Mouse (Mus musculus) spleen, embryonic (tissue): ENCODE measurements at regions not wholly inside any gene's neighbourhood (a gene's known extent, or its start where the extent isn't known, plus 50 kb on each side); places are given as distances from the start of the nearest gene placed in this dataset.
"Not testable (repeated sequence)": the region's sequence is repeated elsewhere in the genome, so short reads cannot be mapped to it uniquely, and the experiment has no call there.

ENCODE experiments used
- CTCF ChIA-PET: fragments of 350-600 bp; sonication (Branson Sonifier 250); formaldehyde crosslinking; loops from one replicate; lab custom pipeline; 2022; lab: Charles Lee

DNA sequence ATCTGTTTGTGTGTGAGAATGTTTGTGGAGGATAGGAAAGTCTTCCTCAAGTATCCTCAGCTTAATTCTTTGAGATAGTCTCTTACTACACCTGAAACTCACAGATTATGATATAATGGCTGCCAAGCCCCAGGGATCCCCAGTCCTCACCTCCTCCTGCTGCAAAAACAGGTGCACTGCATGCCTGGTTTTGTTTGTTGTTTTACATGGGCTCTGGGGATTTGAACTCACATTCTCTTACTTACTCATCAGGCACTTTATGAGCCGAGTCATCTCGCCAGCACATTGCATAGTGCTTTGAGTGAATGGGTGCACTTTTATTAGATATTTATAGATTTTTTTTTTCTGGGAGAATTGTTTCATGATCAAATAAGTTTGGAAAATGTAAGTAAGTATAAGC is 56.3 kb downstream of the Mterf1b start:
- CTCF ChIA-PET, result no interaction called here

DNA sequence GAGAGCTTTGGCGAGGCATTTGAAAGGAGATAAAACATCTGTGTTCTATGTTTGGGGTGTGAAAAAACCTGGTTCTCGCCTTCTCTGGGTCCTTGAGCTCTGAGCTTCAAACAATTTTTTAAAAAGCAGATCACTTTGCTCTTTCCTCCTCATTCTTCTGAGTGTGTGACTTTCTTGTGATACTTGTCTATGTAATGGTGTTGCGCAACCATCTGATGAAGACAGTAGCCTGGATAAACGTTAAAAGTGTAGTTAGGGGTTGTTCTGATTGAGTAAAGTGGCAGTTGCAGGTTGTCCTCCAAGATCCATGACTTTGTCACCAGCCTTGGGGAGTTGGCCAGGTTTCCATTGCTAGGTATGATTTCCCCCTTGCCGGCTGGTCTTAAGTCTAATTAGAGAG is 62.1 kb downstream of the Mterf1b start:
- CTCF ChIA-PET, result not testable (repeated sequence)

DNA sequence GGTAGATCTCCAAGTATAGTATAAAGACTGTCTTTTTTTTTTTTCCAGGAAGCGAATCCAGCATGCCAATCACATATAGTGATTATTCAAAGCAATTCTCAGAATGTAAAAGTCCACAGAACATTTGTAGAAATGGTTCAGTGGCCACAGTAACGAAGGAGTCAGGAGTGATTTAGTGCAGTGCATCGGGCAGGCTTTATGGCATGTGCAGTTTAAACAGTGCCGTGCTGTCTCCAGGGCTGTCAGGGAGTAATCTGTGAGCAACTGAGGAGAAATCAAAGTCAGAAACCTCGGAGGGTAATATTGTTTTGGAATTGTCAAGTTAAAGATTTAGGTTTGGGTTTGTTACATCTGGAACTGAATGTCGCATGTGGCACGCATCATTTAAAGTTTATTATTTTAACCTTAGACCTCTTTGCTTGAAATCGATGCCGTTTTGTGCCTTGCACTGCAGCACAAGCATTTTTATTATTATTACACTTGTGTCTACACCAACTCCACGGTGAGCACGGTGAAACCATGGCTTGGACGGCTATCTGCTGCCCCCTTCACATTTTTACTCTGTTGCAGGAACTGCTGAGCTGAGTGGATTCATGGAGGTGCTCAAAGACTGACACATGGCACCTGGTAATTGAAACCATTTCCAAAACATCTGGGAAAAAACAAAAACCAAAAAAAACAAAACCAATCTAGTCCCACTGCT is 65.0 kb downstream of the Mterf1b start:
- CTCF ChIA-PET, result no interaction called here

DNA sequence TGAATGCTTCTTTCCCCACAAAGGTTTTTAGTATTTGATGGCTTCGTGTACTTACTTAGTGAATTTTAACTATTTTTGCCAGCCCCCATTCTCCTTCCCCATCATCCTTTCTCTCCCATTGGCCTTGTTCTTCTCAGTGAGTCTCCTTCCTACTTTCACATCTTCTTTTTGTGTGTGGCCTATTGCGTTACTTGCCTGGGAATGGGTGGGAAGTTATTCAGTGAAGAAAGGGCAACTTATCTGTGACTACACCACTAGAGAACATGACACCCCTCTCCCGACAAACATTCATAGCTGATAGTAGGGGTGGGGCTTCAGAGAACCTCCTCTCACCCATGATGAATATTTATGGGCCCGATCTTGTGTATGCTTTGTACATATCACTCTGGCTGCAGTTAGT is 67.1 kb downstream of the Mterf1b start:
- CTCF ChIA-PET, result no interaction called here

DNA sequence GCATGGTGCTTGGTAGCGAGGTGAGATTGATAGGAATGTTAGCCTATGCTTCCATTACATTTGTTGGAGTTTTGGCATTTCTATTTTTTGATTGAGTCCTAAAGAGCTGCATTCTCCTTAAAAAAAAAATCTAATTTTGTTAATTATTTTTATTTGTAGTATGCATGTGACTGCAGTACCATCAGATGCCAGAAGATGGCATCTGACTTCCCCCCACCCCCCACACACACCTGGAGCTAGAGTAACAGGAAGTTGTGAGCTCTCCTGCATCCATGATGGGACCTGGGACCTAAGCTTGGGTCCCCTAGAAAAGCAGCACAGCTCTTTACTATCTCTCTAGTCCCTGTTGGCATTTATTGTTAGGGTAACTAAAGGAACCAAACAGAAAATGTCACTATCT is 70.5 kb downstream of the Mterf1b start:
- CTCF ChIA-PET, result no interaction called here

DNA sequence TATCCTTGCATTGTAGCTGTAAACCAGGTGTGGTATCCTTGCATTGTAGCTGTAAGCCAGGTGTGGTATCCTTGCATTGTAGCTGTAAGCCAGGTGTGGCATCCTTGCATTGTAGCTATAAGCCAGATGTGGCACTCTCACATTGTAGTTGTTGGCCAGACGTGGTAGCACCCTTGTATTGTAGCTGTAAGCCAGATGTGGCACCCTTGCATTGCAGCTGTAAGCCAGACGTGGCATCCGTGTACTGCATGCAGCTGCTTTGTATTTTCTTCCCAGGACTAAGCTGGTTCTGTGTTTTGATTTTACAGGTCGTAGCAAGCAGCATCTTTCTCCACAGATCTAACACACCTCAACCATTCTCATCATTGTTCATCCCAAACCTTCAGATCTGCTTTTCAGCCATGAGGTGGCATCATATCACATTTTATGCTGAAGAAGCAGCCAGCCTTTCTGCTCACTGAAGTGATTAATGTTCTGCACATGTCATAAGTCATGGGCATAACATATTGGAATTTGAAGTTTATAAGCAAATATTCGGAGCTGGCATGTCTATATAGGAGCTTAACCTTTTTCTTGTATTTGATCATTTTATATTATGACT is 71.5 kb downstream of the Mterf1b start:
- CTCF ChIA-PET, result interaction anchor here (0.6 kb wide), 1 partner anchor 508 kb away, joined by 11 read pairs; no protein-coding TSS in a partner anchor

DNA sequence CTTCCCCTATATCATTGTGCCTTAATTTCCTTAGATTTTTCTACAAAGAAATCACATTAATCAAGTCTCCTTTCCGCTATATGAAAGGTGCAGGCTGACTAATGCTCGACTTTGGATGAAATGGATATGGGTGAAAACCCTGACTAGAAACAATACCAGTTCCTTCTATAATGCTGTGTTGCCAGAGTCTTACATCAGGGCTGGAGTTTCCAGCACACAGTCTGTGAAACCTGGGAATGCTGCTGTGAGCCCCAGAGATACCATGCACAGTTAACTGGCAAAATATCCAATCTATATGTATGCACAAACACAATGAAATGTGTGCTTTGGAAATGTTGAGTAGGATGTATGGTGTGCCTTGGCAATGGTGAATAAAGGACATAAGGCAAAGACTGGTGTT is 75.5 kb downstream of the Mterf1b start:
- CTCF ChIA-PET, result no interaction called here

DNA sequence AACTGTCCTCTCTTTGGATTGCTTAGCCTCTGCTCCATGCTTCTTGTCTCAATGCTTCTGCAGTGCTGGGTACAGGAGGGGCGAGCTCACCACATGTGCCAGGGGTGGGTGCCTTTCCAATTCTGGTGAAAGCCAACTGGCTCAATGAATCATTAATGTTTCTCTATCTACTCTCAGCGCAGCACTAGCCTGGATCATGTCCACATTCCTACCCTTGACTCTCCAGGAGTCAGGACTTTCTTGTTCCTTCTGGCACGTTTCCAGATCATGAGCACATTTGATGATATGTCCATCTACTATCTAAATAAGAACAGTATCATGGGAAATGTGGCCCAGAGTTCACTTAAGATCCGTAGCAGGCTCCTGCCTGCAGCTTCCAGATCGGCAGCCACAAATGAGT is 80.8 kb downstream of the Mterf1b start:
- CTCF ChIA-PET, result no interaction called here

DNA sequence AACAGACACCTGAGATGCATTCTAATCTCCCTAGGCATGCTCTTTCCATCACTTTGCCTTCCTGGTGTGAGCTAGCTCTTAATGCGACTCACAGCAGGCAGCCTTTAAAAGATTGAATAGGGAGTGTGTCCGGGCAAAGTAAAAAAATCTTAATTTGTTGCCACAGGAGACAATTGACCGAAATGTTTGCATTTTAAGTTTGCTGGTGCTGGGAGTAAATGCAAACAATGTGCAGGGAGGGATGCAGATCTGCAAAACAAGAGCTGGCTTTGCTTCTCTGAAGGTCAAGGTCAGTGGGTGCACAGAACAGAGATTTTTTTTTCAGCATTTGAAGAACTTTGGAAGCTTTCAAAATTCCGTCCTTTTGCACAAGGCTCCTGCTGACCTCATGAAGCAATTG is 111.4 kb downstream of the Mterf1b start:
- CTCF ChIA-PET, result no interaction called here

DNA sequence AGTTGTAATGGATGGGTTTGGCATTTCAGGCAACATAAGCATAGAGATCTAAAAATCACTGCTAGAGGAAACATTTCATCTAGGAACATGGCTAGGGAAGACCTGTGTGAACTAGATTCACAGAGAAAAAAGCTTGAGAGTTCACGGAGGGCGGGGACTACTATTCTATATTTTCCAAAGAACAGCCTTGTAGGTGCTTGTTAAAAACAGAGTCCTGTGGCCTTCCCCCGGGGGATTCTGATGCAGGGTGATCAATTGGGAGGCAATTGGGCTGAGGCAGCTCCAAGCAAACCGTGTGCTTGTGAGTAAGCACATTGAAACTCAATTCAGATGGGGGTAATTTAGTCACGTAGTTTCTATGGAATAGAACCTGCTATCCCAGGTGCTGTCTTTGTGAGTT is 112.0 kb downstream of the Mterf1b start:
- CTCF ChIA-PET, result no interaction called here

DNA sequence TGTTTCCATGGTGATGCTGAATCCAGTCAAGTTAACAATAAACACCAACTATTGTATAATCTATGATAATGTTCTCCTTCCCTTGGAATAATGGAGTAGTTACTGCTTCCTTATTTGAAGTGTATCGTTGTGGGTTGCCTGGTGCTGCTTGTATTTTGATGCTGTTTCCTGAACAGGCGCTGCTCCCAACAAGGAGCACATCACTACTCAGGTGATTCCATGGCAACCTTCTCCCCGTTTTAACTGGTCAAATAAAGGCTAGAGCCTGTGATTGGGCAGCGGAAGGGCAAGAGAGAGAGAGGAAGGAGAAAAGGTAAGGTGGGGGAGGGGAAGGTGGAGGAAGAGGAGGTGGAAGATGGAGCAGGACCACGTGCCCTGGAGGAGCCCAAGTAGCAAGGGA is 116.3 kb downstream of the Mterf1b start:
- CTCF ChIA-PET, result no interaction called here

DNA sequence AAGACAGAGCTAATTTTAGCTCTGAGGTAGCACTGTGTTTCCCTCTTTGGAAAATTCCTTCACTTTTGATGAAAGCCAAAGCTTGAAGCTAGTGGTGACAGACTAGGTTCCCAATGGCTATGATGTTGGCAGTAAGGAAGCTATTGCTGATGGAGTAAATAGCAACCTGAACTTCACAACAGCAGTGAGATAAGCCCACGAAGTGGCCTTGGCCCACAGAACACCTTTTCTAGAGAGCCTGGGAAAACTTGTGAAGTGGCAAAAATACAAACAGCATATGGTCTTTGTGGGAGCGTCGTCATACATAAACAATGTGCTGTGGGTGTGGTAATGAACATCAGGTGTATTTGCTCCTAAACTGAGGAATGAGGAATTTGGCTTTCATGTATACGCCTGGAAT is 119.0 kb downstream of the Mterf1b start:
- CTCF ChIA-PET, result no interaction called here

DNA sequence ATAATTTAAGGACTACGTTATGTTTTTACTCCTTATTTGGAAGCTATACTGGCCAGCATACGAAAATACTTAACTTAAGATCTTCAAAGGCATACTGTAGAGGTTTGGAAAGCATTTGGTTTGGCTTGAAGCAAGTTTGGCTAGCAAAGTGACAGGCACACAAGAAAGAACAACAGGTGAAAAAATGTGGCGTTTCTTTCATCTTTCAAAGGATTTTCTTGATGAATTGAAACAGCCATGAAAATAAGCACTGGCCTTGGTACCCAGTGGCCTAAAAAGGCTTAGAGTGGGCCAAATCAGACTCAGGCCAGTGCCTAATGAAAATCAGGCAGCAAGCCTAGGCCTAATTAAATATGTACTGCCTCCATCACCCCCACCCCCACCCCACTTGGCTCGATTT is 119.4 kb downstream of the Mterf1b start:
- CTCF ChIA-PET, result no interaction called here

DNA sequence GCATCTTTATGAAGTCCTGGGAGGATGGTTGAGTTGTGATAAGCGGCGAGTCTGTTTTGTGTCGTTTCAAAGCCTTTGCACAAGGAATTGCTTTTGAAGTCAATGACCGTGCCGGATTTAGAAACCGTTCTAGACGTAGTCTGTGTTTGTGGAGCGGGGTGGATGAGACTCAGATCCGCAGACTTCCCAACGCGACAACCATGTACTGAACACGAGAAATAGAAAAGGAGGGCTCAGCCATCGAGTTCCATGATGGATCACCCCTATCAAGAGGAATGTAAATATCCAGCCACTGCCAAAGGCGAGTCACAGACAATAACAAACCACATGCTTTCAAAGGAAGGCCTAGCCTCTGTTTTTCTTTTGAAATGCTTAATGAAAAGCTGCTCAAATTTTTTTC is 120.5 kb downstream of the Mterf1b start:
- CTCF ChIA-PET, result interaction anchor here (0.8 kb wide), 1 partner anchor 30 kb away, joined by 7 read pairs; no protein-coding TSS in a partner anchor

DNA sequence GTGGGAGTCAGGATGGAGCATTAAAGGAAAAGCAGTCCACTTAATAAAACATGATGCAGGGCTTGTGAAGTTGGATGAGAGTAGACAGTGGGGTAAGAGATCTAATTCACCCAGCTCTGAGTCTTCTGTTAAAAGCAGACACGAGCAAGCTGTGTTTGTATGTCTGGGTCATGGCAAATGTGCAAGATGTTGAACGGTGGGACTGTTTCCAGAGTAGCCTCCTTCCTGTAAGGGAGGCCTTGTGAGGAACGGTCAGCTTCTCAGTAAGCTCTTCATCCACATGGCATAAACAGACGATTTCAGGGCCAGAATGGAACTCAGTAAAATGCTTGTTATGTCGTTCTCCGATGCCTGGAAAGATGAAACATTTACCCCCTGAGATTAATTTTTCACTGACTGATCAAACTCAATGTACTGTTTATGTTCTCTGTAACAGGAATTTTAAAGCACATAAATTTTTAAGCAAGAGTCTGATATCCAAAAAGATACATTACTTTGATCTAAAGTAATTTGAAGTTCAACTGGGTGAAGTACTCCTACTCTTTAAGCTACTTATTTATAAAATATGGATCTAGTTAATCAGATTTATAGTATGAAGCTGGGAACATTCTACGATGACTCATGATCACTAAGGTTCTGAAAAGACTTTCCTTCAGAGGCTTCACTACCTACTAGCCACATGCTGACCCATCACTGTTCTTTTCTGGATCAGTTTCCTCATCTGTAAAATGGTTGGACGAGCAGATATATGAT is 130.6 kb downstream of the Mterf1b start:
- CTCF ChIA-PET, result no interaction called here

DNA sequence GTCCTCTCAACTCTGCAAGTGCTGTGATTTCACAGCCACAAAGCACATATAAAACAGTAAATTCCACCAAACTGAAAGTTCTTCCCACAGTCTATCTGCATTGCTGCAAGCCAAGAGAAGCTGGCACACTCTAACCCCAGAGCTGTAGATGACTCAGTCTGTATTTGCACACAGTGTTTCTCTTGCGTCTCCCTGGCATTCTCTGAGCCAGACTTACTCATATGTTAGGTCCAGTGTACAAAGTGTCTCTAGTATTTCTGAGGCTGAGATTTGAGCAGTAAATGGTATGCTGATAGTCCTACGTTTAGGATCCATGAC is 131.2 kb downstream of the Mterf1b start:
- CTCF ChIA-PET, result no interaction called here

DNA sequence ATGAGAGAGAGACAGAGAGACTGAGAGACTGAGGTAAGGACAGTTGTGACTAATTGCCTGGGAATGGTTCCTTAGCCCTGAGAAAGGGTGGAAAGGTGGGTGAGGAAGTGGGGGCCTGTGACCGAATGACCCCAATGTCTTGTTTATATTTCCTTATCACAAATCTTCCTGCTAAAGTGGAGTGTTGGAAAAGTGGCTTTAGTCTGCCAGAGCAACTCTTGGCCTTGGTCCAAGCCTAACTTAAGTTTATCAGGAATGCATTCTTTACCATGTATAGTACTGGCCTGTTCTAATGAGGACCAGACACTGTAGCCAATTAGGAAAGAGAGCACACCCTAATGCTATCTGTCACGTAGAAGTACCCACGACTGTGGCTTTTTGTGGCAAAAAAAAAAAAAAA is 133.6 kb downstream of the Mterf1b start:
- CTCF ChIA-PET, result interaction anchor here (0.7 kb wide), 1 partner anchor 619 kb away, joined by 15 read pairs; no protein-coding TSS in a partner anchor

DNA sequence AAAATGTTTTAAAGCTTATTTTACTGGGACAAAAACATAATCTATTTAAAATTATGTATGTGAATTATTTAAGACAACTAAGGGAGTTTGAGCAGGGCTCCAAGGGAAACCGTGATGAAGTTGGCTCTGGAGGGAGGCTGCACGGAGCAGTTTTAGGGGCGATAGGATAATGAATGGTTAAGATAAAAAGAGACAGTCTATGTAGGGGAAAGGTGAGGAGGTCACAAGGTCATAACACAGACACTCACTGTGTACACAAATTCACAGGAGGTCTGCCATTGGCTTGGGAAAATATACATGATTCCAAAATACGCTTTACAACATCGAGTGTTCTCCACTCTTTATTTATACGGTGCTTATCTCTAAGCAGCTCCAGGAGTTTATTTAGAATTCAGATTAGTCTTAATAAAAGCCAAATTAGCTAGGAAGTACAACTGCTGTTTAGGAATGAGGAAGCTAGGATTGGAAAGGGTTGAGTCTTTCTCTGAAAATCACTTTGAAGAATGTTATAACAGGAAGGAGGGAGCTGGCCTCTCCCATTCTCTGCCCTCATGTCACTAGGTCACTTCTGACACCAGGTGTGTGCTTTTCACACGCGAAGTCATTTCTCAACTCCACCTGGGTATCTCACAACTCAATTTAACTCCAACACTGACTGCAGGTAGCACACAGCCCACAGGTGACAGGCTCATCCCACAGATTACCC is 134.3 kb downstream of the Mterf1b start:
- CTCF ChIA-PET, result interaction anchor here (0.7 kb wide), 1 partner anchor 619 kb away, joined by 15 read pairs; no protein-coding TSS in a partner anchor

DNA sequence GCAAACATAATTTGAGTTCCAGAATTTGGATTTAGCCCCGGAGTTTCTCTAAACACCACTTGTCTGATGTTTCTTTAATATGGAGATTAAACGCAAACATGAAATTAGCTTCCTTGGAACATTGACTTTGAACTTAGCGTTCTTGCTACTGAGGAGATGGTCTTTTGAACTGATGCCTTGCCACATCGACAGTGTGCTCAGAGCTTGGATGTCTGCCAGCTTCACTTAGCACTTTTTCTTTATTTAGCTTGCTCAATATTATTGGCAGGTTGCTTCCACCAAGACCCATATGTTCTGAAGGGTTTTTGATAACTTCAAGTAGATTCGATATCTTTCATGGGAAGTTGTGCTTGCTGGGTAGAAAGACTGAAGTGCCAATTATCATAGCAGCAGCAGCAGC is 143.5 kb downstream of the Mterf1b start:
- CTCF ChIA-PET, result no interaction called here

DNA sequence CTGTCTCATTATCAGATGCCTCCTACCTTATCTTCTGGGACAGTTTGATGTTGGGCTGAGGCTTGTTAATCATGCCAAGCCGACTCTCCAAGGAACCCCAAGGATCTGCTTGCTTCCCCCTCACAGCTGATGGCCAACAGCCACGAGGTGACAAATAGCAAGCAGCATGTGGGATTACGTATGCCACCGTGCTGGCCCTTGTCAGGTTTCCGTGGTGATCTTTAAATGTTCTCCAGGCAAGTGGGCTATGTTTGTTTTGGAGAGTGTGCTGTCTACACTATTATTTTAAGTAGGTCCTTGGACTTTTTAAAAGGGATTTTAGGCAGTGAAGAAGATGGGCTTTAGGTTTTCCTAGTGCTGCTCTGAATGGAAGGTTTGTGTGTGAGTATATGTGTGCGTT is 149.8 kb downstream of the Mterf1b start:
- CTCF ChIA-PET, result no interaction called here

DNA sequence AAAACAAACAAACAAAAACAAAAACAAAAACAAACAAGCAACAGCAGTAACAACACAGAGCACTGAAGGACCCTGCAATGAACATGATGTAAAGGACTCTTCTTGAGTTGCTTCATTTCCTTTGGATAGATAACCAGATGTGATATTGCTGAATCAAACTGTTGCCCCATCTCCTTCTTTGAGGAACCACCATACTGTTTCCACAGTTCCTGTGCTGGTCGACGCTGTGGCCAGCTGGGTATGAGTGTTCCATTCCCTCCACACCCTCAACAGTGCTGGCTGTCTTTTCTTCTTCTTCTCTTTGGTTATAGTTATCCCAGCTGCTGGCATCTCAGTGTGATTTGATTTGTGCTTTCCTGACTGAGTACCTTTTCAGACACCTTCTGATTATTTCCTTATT is 152.3 kb downstream of the Mterf1b start:
- CTCF ChIA-PET, result no interaction called here

DNA sequence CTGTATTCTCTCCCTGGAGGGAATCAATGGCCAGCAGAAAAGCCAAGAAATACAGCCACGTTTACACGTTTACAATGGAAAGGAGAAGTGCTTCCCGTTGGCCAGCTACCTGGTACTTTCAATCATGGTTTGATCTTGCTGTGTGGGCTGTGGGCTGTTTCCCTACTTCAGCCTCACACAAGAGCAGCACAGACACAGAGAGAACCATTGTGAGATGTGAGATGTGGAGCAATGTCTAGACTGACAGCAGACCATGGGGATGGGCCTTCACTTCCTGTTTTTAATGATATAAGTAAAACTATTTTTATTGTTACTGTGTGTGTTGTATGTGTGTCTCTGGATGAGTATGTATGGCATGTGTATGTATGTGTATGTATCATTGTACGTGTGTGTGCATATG is 156.2 kb downstream of the Mterf1b start:
- CTCF ChIA-PET, result no interaction called here
